Mouse (Mus musculus): ENCODE measurements around the gene Plvap. TPM values are rescaled to one million over a fixed set of nuclear protein-coding genes. Genes with fewer than 3 reads are reported as not detected.

The Plvap gene
- polyA plus RNA-seq, 1 experiment from 2014 or later, result 59.4 TPM

DNA sequence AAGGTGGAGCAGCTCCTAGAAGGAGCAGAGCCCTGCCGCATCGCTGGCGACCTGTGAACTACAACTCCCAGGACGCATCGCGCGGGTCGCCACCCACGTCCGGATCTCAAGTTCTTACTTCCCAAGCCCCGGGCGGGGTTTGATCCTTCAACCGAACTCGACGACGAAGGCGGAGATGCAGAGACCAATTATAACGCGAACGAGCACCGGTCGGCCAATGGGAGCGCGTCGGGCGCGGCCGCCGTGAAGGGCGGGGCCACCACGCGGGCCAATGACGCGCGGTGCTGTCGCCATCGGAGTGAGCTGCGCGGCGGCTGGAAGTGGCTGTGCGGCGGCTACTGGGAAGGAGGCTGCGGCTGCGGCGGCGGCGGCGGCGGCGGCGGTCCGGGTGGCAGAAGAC, 42.6 kb downstream of the Plvap start, which contains the start of gene Dda1:
Dda1 (plus strand) TSS at position 284 of the 400 bp plus-strand sequence.
- H3K27me3 ChIP-seq, result no peaks in the 10 kb centered on the region
- 0% methylated on average over 51 of the region's 52 CpGs for WGBS
- H3K4me2 ChIP-seq (replicated peaks), result peak within 1 kb of the TSS; percentile 94
- peak within 1 kb of the TSS; percentile 77 for H3K4me3 ChIP-seq
- 0 out of 2 replicates have a peak within 1 kb of the TSS, but pooled peaks have one; percentile 28 for H3K27ac ChIP-seq
- peak; percentile 91 for ATAC-seq (ENCODE audit: low FRiP score, low read depth)
- no peaks in the 10 kb centered on the region for H3K9me3 ChIP-seq
- peaks cover 31% of the 10 kb centered on the region for H3K4me1 ChIP-seq
- H3K9ac ChIP-seq, result peak within 1 kb of the TSS; percentile 76
- peaks cover 32% of the 10 kb centered on the region for H3K36me3 ChIP-seq

DNA sequence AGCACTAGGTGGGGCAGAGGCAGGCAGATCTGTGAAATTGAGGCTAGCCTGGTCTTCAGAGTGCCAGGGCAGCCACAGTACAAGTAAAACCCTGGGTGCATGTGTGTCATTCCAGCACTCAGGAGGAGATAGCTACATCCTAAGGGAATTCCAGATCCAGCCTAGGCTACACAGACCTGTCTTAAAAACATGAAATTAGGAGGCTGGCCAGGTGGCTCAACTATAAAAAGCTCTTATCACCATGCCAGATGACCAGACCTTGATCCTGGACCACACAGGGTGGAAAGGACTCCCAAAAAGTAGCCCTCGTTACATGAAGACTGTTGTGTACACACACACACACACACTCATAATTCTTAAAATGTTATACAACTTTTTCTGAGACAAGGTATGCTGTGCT, 43.6 kb downstream of the Plvap start:
- H3K36me3 ChIP-seq, result peaks cover 23% of the 10 kb centered on the region
- H3K9me3 ChIP-seq, result no peaks in the 10 kb centered on the region
- no peak overlapping the region for H3K27ac ChIP-seq
- WGBS, result 81% methylated on average over 1 of the region's 1 CpGs
- no peak for ATAC-seq (ENCODE audit: low FRiP score, low read depth)
- no peak overlapping the region for H3K4me2 ChIP-seq (replicated peaks)
- peaks cover 34% of the 10 kb centered on the region for H3K4me1 ChIP-seq
- H3K4me3 ChIP-seq, result no peak overlapping the region
- no peaks in the 10 kb centered on the region for H3K27me3 ChIP-seq
- H3K9ac ChIP-seq, result no peak overlapping the region

DNA sequence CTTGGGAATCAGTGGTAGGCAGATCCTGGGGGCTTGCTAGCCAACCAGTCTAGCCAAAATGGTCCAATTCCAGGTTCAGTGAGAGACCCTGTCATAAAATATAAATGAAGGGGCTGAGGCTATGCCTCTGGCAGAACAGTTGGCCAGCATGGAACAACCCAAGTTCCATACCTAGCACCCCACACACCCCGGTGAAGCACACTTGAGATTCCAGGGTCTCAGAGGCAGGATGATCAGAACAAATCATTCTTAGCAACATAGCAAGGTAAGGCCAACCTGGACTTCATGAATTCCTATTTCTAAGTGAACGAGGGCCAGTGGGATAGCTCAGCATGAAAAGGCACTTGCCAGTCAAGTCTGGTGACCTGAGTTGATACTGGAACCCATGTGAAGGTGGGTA, 44.4 kb downstream of the Plvap start:
- WGBS, result 91% methylated on average over 2 of the region's 2 CpGs

DNA sequence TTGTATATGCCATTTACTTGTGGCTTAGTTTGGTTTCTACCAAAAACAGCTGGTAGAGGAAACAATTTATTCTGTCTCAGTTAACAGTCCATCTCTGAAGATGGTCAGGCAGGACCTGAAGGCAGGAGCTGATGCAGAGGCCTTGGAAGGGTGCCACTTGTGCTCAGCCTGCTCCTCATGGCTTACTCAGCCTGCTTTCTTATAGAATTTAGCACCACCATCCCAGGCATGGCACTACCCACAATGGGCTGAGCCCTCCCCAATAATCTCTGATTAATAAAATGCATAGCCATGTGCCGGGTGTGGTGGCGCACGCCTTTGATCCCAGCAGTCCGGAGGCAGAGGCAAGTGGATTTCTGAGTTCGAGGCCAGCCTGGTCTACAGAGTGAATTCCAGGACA, 45.4 kb downstream of the Plvap start:
- H3K27me3 ChIP-seq, result no peaks in the 10 kb centered on the region
- H3K27ac ChIP-seq, result no peak overlapping the region
- 94% methylated on average over 5 of the region's 5 CpGs for WGBS
- 0 out of 2 replicates have a peak overlapping the region, but pooled peaks have one; percentile 87 for H3K4me3 ChIP-seq
- H3K9me3 ChIP-seq, result no peaks in the 10 kb centered on the region
- H3K9ac ChIP-seq, result no peak overlapping the region
- no peak overlapping the region for H3K4me2 ChIP-seq (replicated peaks)
- H3K4me1 ChIP-seq, result peaks cover 45% of the 10 kb centered on the region
- ATAC-seq (ENCODE audit: low FRiP score, low read depth), result no peak
- peaks cover 11% of the 10 kb centered on the region for H3K36me3 ChIP-seq

More for the DNA sequence above, 44.4 kb downstream of the Plvap start:
- peaks cover 15% of the 10 kb centered on the region for H3K36me3 ChIP-seq
- no peaks in the 10 kb centered on the region for H3K27me3 ChIP-seq
- no peak overlapping the region for H3K27ac ChIP-seq
- ATAC-seq (ENCODE audit: low FRiP score, low read depth), result no peak
- H3K4me3 ChIP-seq, result no peak overlapping the region
- H3K9me3 ChIP-seq, result no peaks in the 10 kb centered on the region
- H3K9ac ChIP-seq, result no peak overlapping the region
- no peak overlapping the region for H3K4me2 ChIP-seq (replicated peaks)
- H3K4me1 ChIP-seq, result peaks cover 41% of the 10 kb centered on the region

DNA sequence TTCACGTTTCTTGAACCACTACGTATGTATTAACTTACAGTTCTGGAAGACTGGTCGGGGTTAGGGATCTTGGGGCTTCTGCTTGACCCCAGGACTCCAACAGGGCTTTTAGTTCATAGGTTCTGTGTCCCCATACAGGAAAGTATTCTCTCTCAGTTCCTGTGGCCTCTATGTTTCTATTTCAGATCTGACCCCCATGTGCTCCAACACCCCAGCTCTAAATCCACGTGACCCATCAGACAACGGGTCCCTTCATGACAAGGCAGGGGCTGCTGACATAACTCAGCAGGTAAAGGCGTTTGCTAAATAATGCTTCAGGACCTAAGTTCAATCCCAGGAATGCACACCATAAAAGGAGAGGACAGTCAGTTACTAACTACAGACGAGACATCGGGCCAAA, 45.8 kb downstream of the Plvap start:
- peak overlapping the region; percentile 87 for H3K4me3 ChIP-seq
- no peak for ATAC-seq (ENCODE audit: low FRiP score, low read depth)
- H3K36me3 ChIP-seq, result peaks cover 11% of the 10 kb centered on the region
- 81% methylated on average over 8 of the region's 8 CpGs for WGBS
- H3K9ac ChIP-seq, result no peak overlapping the region
- no peak overlapping the region for H3K27ac ChIP-seq
- H3K27me3 ChIP-seq, result no peaks in the 10 kb centered on the region
- no peaks in the 10 kb centered on the region for H3K9me3 ChIP-seq
- peak overlapping the region; percentile 92 for H3K4me2 ChIP-seq (replicated peaks)
- peaks cover 43% of the 10 kb centered on the region for H3K4me1 ChIP-seq

DNA sequence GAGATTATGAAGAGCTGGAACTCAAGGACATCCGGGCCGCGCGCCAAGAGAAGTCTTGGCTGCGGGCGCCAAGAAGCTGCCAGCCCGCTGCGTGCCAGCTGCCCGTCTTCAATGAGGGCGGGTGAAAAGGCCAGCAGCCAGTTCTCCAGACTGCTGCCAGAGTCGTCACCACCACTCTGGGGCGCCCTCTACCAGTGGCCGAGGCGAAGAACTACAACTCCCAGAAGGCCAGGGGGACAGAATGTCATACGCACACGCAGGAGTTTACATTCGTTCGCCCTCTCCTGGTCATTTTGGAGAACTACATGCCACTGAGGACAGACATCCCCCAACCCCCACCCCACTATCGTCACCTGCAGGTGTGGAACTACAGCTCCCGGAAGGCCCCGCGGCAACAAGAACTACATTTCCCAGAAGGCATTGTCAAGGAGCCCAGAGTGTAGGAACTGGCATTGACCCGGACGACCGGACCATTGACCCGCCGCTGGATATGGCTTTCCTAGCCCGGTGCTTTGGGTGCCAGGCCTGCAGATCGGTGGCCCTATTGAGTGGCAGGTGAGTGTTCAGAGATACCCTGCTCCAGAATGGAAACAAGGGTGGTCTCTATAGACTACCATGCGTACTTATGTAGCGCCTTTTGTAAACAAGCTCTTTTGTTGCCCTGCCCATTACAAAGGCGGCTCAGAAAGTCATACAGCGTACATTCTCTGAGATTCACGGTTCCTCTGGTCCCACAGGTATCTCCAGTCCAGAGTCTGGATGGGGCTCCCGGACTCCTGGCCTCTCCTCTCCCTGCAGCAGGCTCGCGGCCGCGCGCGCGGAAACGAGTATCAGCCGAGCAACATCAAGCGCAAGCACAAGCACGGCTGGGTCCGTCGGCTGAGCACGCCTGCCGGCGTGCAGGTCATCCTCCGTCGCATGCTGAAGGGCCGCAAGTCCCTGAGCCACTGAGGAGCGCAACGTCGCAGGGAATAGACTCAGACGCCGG, 46.7 kb downstream of the Plvap start, which contains the start of gene Mrpl34:
Mrpl34 (plus strand) TSS at position 447 of the 988 bp plus-strand sequence.
- Histone ChIP-seq H3K4me2 (replicated peaks) (peak within 1 kb of the TSS; percentile 92), H3K27ac (peak within 1 kb of the TSS; percentile 80), H3K4me3 (peak within 1 kb of the TSS; percentile 87), H3K9me3 (no peaks in the 10 kb centered on the region), H3K9ac (peak within 1 kb of the TSS; percentile 88), H3K36me3 (peaks cover 18% of the 10 kb centered on the region), H3K4me1 (peaks cover 34% of the 10 kb centered on the region), H3K27me3 (no peaks in the 10 kb centered on the region)
- peak; percentile 75 for ATAC-seq (ENCODE audit: low FRiP score, low read depth)
- under 1% methylated on average over 59 of the region's 59 CpGs for WGBS

DNA sequence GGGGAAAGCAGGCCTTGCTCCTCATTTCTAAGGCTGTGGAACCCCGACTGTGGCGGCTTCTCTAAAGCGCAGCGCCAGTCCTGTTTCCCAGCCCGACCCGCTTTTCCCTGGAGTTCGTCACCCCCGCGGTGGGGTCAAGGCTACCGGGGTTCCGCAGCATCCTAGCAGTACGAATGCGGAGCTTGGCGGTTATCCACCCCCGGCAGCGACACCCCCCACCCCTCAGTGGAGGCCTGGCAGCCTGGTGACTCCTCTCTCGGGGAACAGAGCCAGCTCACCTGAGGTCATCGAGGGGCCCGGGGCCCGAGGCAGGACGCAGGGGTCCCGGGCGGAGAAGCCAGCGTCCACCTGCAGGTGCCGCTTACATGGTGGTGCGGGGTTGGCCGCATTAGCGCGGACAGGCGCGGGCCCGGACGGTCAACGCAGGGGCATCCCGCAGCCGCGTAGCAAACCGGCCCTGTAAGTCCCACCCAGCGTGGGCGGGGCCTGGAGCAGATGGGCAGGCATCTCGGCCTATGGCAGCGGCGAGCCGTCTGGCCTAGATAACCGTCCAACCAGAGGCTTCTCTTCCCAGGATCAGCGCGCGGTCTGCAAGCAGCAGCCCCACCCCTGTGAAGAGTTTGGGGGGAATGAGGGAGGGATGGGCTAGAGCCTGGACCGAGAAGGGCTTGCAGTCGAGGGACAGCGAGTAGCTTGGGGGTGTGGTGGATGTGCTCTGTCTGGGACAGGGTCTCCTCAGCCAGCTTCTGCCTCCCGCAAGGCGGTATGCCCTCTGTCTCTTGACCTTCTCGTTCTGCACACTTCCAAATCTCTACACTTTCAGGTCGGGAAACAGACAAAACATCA, 48.1 kb downstream of the Plvap start, which contains the start of gene Abhd8:
Abhd8 (minus strand) TSS at position 468 of the 846 bp plus-strand sequence.
- peak within 1 kb of the TSS; percentile 87 for H3K4me3 ChIP-seq
- peak within 1 kb of the TSS; percentile 80 for H3K27ac ChIP-seq
- under 1% methylated on average over 55 of the region's 55 CpGs for WGBS
- H3K4me2 ChIP-seq (replicated peaks), result peak within 1 kb of the TSS; percentile 92
- H3K36me3 ChIP-seq, result peaks cover 32% of the 10 kb centered on the region
- ATAC-seq (ENCODE audit: low FRiP score, low read depth), result peak; percentile 89
- peak within 1 kb of the TSS; percentile 88 for H3K9ac ChIP-seq
- no peaks in the 10 kb centered on the region for H3K9me3 ChIP-seq
- no peaks in the 10 kb centered on the region for H3K27me3 ChIP-seq
- peaks cover 35% of the 10 kb centered on the region for H3K4me1 ChIP-seq

DNA sequence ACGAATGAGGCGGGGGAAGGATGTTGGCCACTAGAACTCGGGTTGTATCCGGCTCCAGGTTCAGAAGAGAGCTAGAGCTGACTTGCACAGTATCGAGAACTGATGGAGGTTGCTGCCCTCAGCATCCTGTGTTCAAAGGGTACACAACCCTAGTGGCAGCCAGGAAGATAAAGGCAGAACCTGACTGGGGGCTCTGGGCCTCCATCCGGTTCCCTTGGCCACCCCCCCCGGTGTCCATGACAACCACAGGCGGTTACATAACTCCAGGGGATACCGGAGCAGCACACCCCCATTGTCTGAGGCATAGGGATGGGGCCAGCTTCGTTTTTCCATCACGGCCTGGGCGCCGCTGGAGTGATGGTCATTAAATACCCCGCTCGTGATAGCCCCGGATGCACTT, 48.8 kb downstream of the Plvap start:
- Histone ChIP-seq H3K9me3 (no peaks in the 10 kb centered on the region), H3K36me3 (peaks cover 38% of the 10 kb centered on the region), H3K4me1 (peaks cover 35% of the 10 kb centered on the region), H3K27ac (no peak overlapping the region), H3K27me3 (no peaks in the 10 kb centered on the region), H3K4me2 (replicated peaks) (peak overlapping the region; percentile 92), H3K4me3 (peak overlapping the region; percentile 87), H3K9ac (peak overlapping the region; percentile 88)
- ATAC-seq (ENCODE audit: low FRiP score, low read depth), result no peak
- 5% methylated on average over 16 of the region's 16 CpGs for WGBS

DNA sequence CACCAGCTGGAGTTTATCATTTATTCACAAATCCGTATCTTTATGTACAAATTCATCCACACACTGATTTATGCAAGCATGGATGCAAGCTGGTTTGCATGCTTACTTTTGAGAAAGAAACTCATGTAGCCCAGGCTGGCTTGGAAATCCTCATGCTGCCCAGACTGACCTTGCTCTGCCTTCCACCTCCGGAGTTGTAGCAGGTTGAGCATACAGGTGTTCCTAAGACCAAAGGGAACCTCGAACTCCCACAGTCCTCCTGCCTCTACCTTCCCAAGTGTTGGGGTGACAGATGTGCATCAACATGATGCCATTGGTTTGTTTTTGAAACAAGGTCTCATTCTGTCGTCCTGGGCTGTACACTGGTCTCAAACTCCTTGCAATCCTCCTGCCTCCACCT, 49.4 kb downstream of the Plvap start:
- ATAC-seq (ENCODE audit: low FRiP score, low read depth), result no peak
- Histone ChIP-seq H3K4me3 (peak overlapping the region; percentile 87), H3K36me3 (peaks cover 44% of the 10 kb centered on the region), H3K4me1 (peaks cover 35% of the 10 kb centered on the region), H3K27ac (no peak overlapping the region), H3K4me2 (replicated peaks) (peak overlapping the region; percentile 92), H3K9me3 (no peaks in the 10 kb centered on the region), H3K9ac (peak overlapping the region; percentile 88), H3K27me3 (no peaks in the 10 kb centered on the region)
- WGBS, result 75% methylated on average over 4 of the region's 4 CpGs

DNA sequence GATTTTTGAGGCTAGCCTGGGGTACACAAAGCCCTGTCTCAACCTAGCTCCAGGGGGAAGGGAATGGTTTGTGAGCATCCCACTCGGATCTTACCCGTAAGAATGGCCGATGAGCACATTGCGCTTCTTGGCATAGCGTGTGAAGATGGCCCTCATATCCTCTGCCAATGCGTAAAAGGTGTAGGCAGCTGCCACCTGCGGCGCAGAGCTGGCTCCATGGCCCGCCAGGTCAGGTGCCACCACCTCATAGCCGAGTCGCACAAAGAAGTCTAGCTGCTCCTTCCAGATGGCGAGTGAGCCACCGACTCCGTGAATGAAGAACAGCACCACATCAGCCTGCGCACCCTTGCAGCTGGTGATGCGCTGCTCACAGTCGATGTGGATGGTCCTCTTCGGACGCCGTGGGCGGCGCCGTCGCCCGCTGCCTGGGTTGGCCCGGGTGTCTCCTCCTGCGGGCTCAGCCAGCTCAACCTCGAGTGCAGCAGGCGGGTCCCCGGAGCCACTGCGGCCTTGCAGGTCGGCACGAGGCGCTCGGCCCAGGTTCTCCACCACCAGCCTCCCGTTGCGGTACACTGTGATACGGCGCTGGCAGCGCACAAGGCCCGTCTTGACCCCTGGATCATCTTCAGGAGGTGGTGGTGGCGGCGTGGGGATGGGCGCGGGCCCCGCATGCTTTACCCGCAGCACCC, 50.3 kb downstream of the Plvap start:
- Histone ChIP-seq H3K4me1 (peaks cover 35% of the 10 kb centered on the region), H3K27ac (no peak overlapping the region), H3K27me3 (no peaks in the 10 kb centered on the region), H3K36me3 (peaks cover 53% of the 10 kb centered on the region), H3K4me3 (no peak overlapping the region; the same call in 1 of the 2 replicates), H3K4me2 (replicated peaks) (peak overlapping the region; percentile 92), H3K9me3 (no peaks in the 10 kb centered on the region), H3K9ac (0 out of 2 replicates have a peak overlapping the region, but pooled peaks have one; percentile 13)
- 83% methylated on average over 47 of the region's 47 CpGs for WGBS
- ATAC-seq (ENCODE audit: low FRiP score, low read depth), result no peak

DNA sequence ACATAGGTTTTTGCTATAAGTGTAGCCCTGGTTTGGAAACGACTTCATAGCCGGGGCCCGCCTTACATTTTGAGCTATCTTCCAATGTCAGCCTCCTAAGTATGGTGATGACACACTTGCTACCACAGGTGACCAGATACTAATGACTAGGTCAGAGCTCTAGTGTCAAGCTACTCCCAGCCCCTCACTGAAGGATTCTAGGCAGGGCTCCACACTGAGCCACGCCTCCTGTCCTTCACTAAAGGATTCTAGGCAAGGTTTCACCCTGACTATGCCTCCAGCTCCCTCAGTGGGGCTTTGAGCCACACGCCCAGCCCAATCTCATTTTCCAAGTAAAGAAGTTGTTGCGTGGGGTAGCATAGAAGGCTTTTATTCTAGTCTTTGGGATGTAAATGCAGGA, 50.8 kb downstream of the Plvap start:
- ATAC-seq (ENCODE audit: low FRiP score, low read depth), result no peak
- no peak overlapping the region for H3K4me2 ChIP-seq (replicated peaks)
- H3K36me3 ChIP-seq, result peaks cover 54% of the 10 kb centered on the region
- peaks cover 33% of the 10 kb centered on the region for H3K4me1 ChIP-seq
- 94% methylated on average over 6 of the region's 6 CpGs for WGBS
- no peaks in the 10 kb centered on the region for H3K27me3 ChIP-seq
- H3K9me3 ChIP-seq, result no peaks in the 10 kb centered on the region
- H3K9ac ChIP-seq, result no peak overlapping the region
- no peak overlapping the region for H3K4me3 ChIP-seq
- no peak overlapping the region for H3K27ac ChIP-seq

Measured in limb, embryonic 13.5 days (tissue).